Mouse (Mus musculus) myocyte (in vitro differentiated cells): ENCODE measurements at regions not wholly inside any gene's neighbourhood (a gene's known extent, or its start where the extent isn't known, plus 50 kb on each side); places are given as distances from the start of the nearest gene placed in this dataset.

Experiments
- CEBPB ChIP-seq: IDR thresholded peaks from 2 replicates; pipeline ENCODE4 v1.6.1; 2011; ENCODE audit warnings: mild to moderate bottlenecking, moderate library complexity; ENCODE audit not compliant: poor library complexity, insufficient read depth, severe bottlenecking
- E2F4 ChIP-seq: IDR thresholded peaks from one replicate; pipeline ENCODE4 v1.6.1; 2011; ENCODE audit warnings: mild to moderate bottlenecking, control low read depth, moderate library complexity; ENCODE audit not compliant: insufficient read depth
- MYOD1 ChIP-seq, 3 experiments: IDR thresholded peaks; one replicate each; pipeline ENCODE4 v1.6.1; 2011; ENCODE audit warnings: control low read depth in 2 of 3, low read depth in 2 of 3, mild to moderate bottlenecking in 2 of 3, moderate library complexity in 1 of 3; ENCODE audit not compliant: insufficient read length in 2 of 3, control insufficient read depth in 1 of 3
- MYOG ChIP-seq, 3 experiments: IDR thresholded peaks; one replicate each; pipeline ENCODE4 v1.6.1; 2011; ENCODE audit warnings: control low read depth in 2 of 3, low read depth in 2 of 3, mild to moderate bottlenecking in 2 of 3; ENCODE audit not compliant: insufficient read length in 2 of 3, control insufficient read depth in 1 of 3, insufficient read depth in 1 of 3
- POLR2A ChIP-seq: IDR thresholded peaks from one replicate; pipeline ENCODE4 v1.6.1; 2011; ENCODE audit warnings: low read depth, mild to moderate bottlenecking, control low read depth, moderate library complexity; ENCODE audit not compliant: insufficient read length
- TCF12 ChIP-seq: IDR thresholded peaks from one replicate; pipeline ENCODE4 v1.6.1; 2011; ENCODE audit warnings: mild to moderate bottlenecking, control low read depth; ENCODE audit not compliant: poor library complexity, insufficient read depth, severe bottlenecking

GRCm38 (mm10) chr10:96286094-96286485, 149.7 kb downstream of the Gm5426 start:
- no peak for TF ChIP-seq POLR2A
- TF ChIP-seq MYOG (IDR thresholded peaks at IDR 0.05; ENCODE audit: control insufficient read depth in 1 of 3, insufficient read depth in 1 of 3, insufficient read length in 2 of 3, low read depth in 2 of 3) = no peak
- TF ChIP-seq CEBPB = no peak
- TF ChIP-seq E2F4 = no peak
- no peak for TF ChIP-seq MYOD1 (IDR thresholded peaks at IDR 0.05; ENCODE audit: control insufficient read depth in 1 of 3, insufficient read length in 2 of 3, low read depth in 2 of 3)
- TF ChIP-seq TCF12 = no peak
